Mouse (Mus musculus): Measurements from ENCODE around the gene Bag2. TPM values are rescaled to one million over a fixed set of nuclear protein-coding genes. Genes with fewer than 3 reads are reported as not detected.

Gene Bag2
- 62.4 and 73.6 TPM in 2 replicates for polyA plus RNA-seq (2015; fragmentation: Nextera tagmentation; extraction: Ambion mirVana)

GRCm38 (mm10) chr1:33757491-33758041, at the start of gene Bag2:
Bag2 (minus strand) TSS chr1:33757795.

GRCm38 (mm10) chr1:33719733-33720225, 37.8 kb downstream of the Bag2 start, which contains the start of gene Rab23:
Rab23 (plus strand) TSS chr1:33719887.

Other genes starting within 250 kb of the Bag2 start
- gene Prim2, start 88.0 kb downstream of the Bag2 start, polyA plus RNA-seq (2015; fragmentation: Nextera tagmentation; extraction: Ambion mirVana) = 5.8 and 7.3 TPM in 2 replicates
- 7.8 and 12.1 TPM in 2 replicates for gene Rab23, start 37.9 kb downstream of the Bag2 start, polyA plus RNA-seq (2015; fragmentation: Nextera tagmentation; extraction: Ambion mirVana)
- 9.5 and 10.1 TPM in 2 replicates for gene Zfp451, start 56.8 kb upstream of the Bag2 start, polyA plus RNA-seq (2015; fragmentation: Nextera tagmentation; extraction: Ambion mirVana)
- gene Bend6, start 150.0 kb upstream of the Bag2 start, polyA plus RNA-seq (2015; fragmentation: Nextera tagmentation; extraction: Ambion mirVana) = 0.24 and 1.0 TPM in 2 replicates
- gene Dst, start 150.4 kb upstream of the Bag2 start, polyA plus RNA-seq (2015; fragmentation: Nextera tagmentation; extraction: Ambion mirVana) = 16.1 and 20.0 TPM in 2 replicates